Mouse (Mus musculus) adipose tissue, adult 10 weeks (tissue): ENCODE measurements around the gene Frs3. TPM values are rescaled to one million over a fixed set of nuclear protein-coding genes. Genes with fewer than 3 reads are reported as not detected.

Experiments
- polyA plus RNA-seq: library from polyadenylated mRNA; stranded (reverse); fragments of 350-450 nt; fragmentation: Illumina TruSeq; extraction: RNeasy Lipid Tissue Mini Kit (QIAGEN cat#74804); gene quantifications from one replicate; pipeline ENCODE4 v1.2.3, GENCODE M21; 2014; ENCODE audit warnings: low read depth, low replicate concordance

Gene Frs3
- polyA plus RNA-seq, result 4.9 TPM

DNA sequence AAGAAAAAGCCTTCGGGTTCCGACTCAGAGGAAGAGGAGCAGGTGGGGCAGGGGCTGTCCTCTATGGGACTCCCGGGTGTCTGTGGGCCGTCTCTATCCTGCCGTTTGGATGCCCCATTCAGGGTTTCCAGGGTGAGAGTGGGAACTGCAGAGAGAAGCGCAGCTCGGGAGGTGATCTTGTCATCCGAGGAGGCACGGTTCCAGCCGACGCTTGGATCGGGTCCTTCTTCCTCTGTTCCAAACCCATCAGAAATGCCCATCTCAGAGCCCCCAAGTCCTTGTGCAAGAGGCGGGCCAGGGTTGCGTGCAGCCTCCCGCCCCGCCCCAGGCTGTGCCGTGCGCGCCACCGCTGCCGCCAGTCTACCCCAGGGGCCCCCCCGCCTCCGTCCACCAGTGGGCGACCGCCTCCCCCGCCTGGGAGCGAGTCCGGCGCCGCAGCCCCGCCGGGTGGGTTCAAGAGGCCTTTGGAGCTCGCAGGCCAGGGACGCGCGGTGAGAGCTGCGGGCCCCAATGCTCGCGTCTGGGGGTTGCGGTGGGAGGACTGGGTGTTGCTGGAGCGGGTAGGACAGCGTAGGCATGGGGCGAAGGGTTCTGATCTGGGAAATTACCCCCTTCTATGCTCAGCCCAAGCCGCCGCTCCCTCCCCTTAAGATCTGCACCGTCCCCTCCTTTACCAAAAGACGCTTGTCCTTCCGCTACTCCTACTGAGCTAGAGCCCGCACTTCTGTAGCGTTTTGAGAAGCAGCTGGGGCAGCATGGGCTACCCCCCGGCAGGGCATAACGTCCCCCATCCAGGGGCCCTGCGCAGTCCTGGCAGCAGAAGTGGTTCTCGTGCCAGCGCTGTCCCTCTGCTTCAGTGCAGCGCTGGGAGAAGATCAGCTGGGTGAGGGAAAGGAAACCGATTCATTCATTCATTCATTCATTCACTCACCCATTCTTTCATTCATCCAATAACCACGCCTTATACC is at the start of gene Frs3:
Frs3 (plus strand) TSS at position 423 of the 968 bp plus-strand sequence.

GRCm38 (mm10) chr17:47688344-47688607 is 554 bp upstream of the Frs3 start, which contains the start of gene Tomm6:
TSS of gene Tomm6 (minus strand) at chr17:47688386.

GRCm38 (mm10) chr17:47694442-47694502 is 5.4 kb downstream of the Frs3 start, which contains the start of gene Gm21981:
TSS of gene Gm21981 (minus strand) at chr17:47694455.

GRCm38 (mm10) chr17:47694503-47695336 is 5.9 kb downstream of the Frs3 start, which contains the start of gene Prickle4:
TSS of gene Prickle4 (minus strand) at chr17:47694736.

GRCm38 (mm10) chr17:47726566-47726965 is 37.7 kb downstream of the Frs3 start, which contains the start of gene Pgc:
TSS of gene Pgc (plus strand) at chr17:47726842.

DNA sequence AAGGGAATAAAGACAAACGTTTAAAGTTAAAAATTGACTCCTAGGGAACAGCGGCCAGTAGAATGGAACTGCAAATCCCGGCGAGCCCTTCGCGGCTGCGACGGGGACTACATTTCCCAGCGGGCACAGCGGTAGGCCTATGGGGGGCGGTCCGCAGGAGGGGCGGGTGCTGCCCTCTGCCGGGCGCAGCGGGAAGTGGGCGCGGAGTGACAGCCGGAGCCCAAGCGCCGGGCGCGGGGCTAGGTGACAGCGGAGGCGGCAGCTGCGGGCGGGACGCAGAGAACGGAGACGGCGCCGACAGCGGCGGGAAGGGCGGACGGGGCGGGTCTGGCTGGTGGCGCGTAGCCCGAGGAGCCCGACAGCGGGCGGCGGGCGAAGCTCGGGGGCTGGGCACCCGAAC is 48.0 kb downstream of the Frs3 start, which contains the start of gene Tfeb:
Tfeb (plus strand) TSS at position 175 of the 400 bp plus-strand sequence.

Other genes starting within 250 kb of the Frs3 start
- gene Taf8, start 186.7 kb upstream of the Frs3 start, polyA plus RNA-seq, result 18.3 TPM
- 104 TPM for gene Ccnd3, start 184.0 kb upstream of the Frs3 start, polyA plus RNA-seq
- 6.9 TPM for gene Bysl, start 77.5 kb upstream of the Frs3 start, polyA plus RNA-seq
- gene Med20, start 77.4 kb upstream of the Frs3 start, polyA plus RNA-seq, result 27.5 TPM
- gene Gm20517, start 77.4 kb upstream of the Frs3 start, polyA plus RNA-seq, result 0.41 TPM
- gene Usp49, start 58.3 kb upstream of the Frs3 start, polyA plus RNA-seq, result 7.2 TPM
- 191 TPM for gene Tomm6, start 644 bp upstream of the Frs3 start, polyA plus RNA-seq
- gene Gm21981, start 5.4 kb downstream of the Frs3 start, polyA plus RNA-seq, result 1.2 TPM
- 1.6 TPM for gene Prickle4, start 5.7 kb downstream of the Frs3 start, polyA plus RNA-seq
- gene Pgc, start 37.8 kb downstream of the Frs3 start, polyA plus RNA-seq, result not detected
- 15.0 TPM for gene Tfeb, start 48.0 kb downstream of the Frs3 start, polyA plus RNA-seq
- gene Mdfi, start 145.7 kb downstream of the Frs3 start, polyA plus RNA-seq, result 4.5 TPM
- gene Foxp4, start 235.6 kb downstream of the Frs3 start, polyA plus RNA-seq, result 17.8 TPM